Mouse (Mus musculus): Measurements from ENCODE around the gene Mettl22.

DNA sequence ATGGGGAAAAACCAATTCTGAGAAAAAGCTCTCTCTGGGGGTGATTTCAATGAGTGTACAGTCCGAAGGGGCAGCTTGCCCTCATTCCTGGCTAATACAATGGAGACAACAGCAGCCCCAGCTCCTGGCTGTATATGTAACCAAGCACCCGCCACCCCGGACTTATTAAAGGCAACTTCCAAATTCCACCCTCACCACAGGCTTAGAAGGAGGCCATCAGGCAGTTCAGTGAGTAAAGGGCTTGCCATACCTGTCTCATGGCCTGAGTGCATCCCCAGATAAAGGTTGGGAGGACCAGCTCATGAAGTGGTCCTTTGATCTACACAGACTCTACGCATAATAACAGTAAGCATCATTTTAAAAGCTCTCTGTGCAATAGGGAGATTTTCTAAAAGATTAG is 49.7 kb upstream of the Mettl22 start:
- TF ChIP-seq ZC3H11A (IDR thresholded peaks at IDR 0.05; ENCODE audit: borderline replicate concordance, low read depth, low read length) (no peak), CHD2 (IDR thresholded peaks at IDR 0.05; ENCODE audit: low read depth, low read length) (no peak), ZNF384 (IDR thresholded peaks at IDR 0.05; ENCODE audit: low read depth, low read length) (no peak), HCFC1 (IDR thresholded peaks at IDR 0.05; ENCODE audit: borderline replicate concordance, insufficient read depth, low read length) (no peak)
